Mouse (Mus musculus): ENCODE data around the gene Sapcd1. TPM values are rescaled to one million over a fixed set of nuclear protein-coding genes. Genes with fewer than 3 reads are reported as not detected.
"Not testable (repeated sequence)": the region's sequence is repeated elsewhere in the genome, so short reads cannot be mapped to it uniquely, and the experiment has no call there.

Gene Sapcd1
- polyA plus RNA-seq, 2 experiments = 2.5 to 2.7 TPM

DNA sequence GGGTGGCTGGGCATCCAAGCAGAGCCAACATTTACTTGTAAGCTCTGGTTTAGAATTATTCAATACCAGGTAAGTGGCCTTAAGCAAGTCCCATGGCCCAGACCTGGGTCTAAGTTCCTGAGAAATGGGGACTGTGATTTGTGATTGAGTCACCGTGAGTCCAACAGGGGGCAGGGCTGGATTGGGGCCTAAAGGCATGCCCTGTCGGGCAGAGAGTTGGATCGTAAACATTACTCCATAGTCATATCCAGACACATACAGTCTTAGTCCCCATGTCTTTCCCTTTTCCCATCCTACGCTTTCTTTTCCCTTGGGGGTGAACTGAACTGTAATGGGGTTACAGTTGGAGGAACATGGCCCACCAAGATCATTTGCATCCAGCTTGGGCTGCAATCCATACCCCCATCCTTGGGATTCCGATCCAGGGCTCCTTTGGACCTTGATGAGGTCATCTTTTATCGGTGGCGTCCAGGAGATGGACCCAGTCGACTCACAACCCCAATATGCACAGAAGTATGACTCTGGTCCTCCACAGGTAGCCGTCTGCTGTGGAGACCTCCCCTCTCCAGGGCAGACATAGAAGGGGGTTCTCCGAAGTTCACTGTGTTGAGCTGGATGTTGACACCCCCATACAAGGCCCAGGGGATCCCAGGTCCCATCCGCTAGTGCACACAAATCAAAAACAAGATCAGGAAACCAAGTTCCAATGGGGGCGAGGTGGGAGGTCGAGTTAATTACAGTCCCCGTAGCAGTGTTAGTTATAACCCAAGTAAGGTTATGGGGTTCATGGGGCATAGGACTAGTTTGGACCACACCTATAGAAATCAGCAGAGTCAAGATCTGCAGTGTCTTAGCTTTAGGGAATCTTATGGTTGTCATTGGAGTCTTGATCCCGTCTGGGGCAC, 29.0 kb downstream of the Sapcd1 start:
- Histone ChIP-seq H3K4me2 (ENCODE audit: low read depth) (peak overlapping the region; percentile 88), H3K36me3 (replicated peaks; ENCODE audit: control insufficient read depth, insufficient read depth, low read depth) (peaks cover 23% of the 10 kb centered on the region), H3K4me3 (ENCODE audit: insufficient read depth in 1 of 2, low read depth in 2 of 2, low read length in 2 of 2) (peak overlapping the region; percentile 89 to 95), H3K27me3 (ENCODE audit: control insufficient read depth, insufficient read depth, low read length) (no peaks in the 10 kb centered on the region), H3K4me1 (replicated peaks; ENCODE audit: control insufficient read depth in 2 of 2, insufficient read depth in 2 of 2, low read length in 1 of 2) (peaks cover 30 to 40% of the 10 kb centered on the region in 2 experiments), H3K27ac (peak overlapping the region; percentile 93), H3K9me3 (ENCODE audit: control insufficient read depth, low read length) (no peaks in the 10 kb centered on the region), H3K9ac (replicated peaks) (peak overlapping the region; percentile 93)
- ATAC-seq (ENCODE audit: insufficient read depth) (no peak), DNase-seq (ENCODE audit: low read depth in 3 of 3, low spot score in 3 of 3) (no peak)
- 68% methylated on average over 15 of the region's 15 CpGs for WGBS (ENCODE audit: insufficient replicate concordance)
- no peak for TF ChIP-seq EP300 (IDR thresholded peaks at IDR 0.05; ENCODE audit: low read depth)
- peak; percentile 22; the same call in 1 of the 2 replicates for TF ChIP-seq CTCF (IDR thresholded peaks at IDR 0.05; ENCODE audit: low read depth)

DNA sequence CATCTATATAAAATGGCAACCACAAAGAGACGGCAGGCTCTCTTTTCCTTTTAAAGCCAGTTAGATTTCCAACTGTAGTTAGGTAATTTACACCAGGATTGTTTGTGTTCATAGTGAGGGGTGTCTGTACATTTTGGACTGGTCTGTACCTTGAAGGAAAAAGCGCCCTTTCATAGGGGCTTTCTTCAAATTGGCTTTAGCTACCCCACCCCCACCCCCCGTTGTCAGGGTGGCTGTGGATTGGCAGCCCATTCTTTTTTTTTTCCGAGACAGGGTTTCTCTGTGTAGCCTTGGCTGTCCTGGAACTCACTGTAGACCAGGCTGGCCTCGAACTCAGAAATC, 30.7 kb downstream of the Sapcd1 start:
- H3K4me2 ChIP-seq (ENCODE audit: low read depth) = peak overlapping the region; percentile 88
- no peak for ATAC-seq (ENCODE audit: insufficient read depth)
- H3K36me3 ChIP-seq (replicated peaks; ENCODE audit: control insufficient read depth, insufficient read depth, low read depth) = peaks cover 23% of the 10 kb centered on the region
- no peak for TF ChIP-seq EP300 (IDR thresholded peaks at IDR 0.05; ENCODE audit: low read depth)
- TF ChIP-seq CTCF (IDR thresholded peaks at IDR 0.05; ENCODE audit: low read depth) = no peak
- no peaks in the 10 kb centered on the region for H3K9me3 ChIP-seq (ENCODE audit: control insufficient read depth, low read length)
- DNase-seq (ENCODE audit: low read depth in 3 of 3, low spot score in 3 of 3) = no peak
- H3K4me1 ChIP-seq (replicated peaks; ENCODE audit: control insufficient read depth in 2 of 2, insufficient read depth in 2 of 2, low read length in 1 of 2) = peaks cover 21 to 26% of the 10 kb centered on the region in 2 experiments
- no peaks in the 10 kb centered on the region for H3K27me3 ChIP-seq (ENCODE audit: control insufficient read depth, insufficient read depth, low read length)
- H3K9ac ChIP-seq (replicated peaks) = peak overlapping the region; percentile 93
- WGBS (ENCODE audit: insufficient replicate concordance) = 59% methylated on average over 5 of the region's 5 CpGs
- H3K4me3 ChIP-seq (ENCODE audit: insufficient read depth in 1 of 2, low read depth in 2 of 2, low read length in 2 of 2) = peak overlapping the region; percentile 89 to 95
- H3K27ac ChIP-seq = peak overlapping the region; percentile 3; the same call in 1 of the 2 replicates

GRCm38 (mm10) chr17:34996411-34997141, 31.2 kb downstream of the Sapcd1 start:
- no peaks in the 10 kb centered on the region for H3K9me3 ChIP-seq (ENCODE audit: control insufficient read depth, low read length)
- peak overlapping the region; percentile 1; the same call in 1 of the 2 replicates for H3K27ac ChIP-seq
- TF ChIP-seq EP300 (IDR thresholded peaks at IDR 0.05; ENCODE audit: low read depth) = no peak
- TF ChIP-seq CTCF (IDR thresholded peaks at IDR 0.05; ENCODE audit: low read depth) = no peak
- peak overlapping the region; percentile 88 for H3K4me2 ChIP-seq (ENCODE audit: low read depth)
- H3K9ac ChIP-seq (replicated peaks) = peak overlapping the region; percentile 93
- 58% methylated on average over 12 of the region's 14 CpGs for WGBS (ENCODE audit: insufficient replicate concordance)
- peak in 1 of 3 experiments; percentile 48 for DNase-seq (ENCODE audit: low read depth in 3 of 3, low spot score in 3 of 3)
- no peak for ATAC-seq (ENCODE audit: insufficient read depth)
- peak overlapping the region; percentile 50 to 89 for H3K4me3 ChIP-seq (ENCODE audit: insufficient read depth in 1 of 2, low read depth in 2 of 2, low read length in 2 of 2)
- H3K4me1 ChIP-seq (replicated peaks; ENCODE audit: control insufficient read depth in 2 of 2, insufficient read depth in 2 of 2, low read length in 1 of 2) = peaks cover 21 to 26% of the 10 kb centered on the region in 2 experiments
- no peaks in the 10 kb centered on the region for H3K27me3 ChIP-seq (ENCODE audit: control insufficient read depth, insufficient read depth, low read length)
- peaks cover 23% of the 10 kb centered on the region for H3K36me3 ChIP-seq (replicated peaks; ENCODE audit: control insufficient read depth, insufficient read depth, low read depth)

DNA sequence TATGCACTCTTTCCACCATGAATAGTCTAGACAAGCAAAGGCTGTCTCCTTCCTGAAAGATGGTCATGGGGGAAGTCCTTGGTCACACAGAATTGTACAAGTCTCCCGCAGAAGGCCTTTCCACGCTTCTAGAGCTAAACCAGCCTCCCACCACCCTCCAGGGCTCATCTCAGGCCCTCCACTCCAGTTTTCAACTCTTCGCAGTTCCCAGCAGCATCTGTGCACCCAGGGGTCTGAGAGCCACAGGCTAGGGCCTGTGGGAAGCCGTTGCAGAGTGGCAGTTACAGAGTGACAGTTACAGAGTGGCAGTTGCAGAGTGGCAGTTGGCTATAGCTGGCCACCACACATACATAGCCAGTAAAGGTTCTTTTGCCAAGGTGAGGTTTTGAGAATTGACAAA, 31.9 kb downstream of the Sapcd1 start:
- H3K27me3 ChIP-seq (ENCODE audit: control insufficient read depth, insufficient read depth, low read length); ATAC-seq (ENCODE audit: insufficient read depth); H3K9ac ChIP-seq (replicated peaks); H3K9me3 ChIP-seq (ENCODE audit: control insufficient read depth, low read length); DNase-seq (ENCODE audit: low read depth in 3 of 3, low spot score in 3 of 3): not testable (repeated sequence)
- H3K4me1 ChIP-seq (replicated peaks; ENCODE audit: control insufficient read depth in 2 of 2, insufficient read depth in 2 of 2, low read length in 1 of 2) = peaks cover 21 to 26% of the 10 kb centered on the region in 2 experiments
- peaks cover 23% of the 10 kb centered on the region for H3K36me3 ChIP-seq (replicated peaks; ENCODE audit: control insufficient read depth, insufficient read depth, low read depth)
- WGBS (ENCODE audit: insufficient replicate concordance) = 79% methylated on average over 4 of the region's 4 CpGs
- H3K27ac ChIP-seq = peak overlapping the region; percentile 39
- H3K4me2 ChIP-seq (ENCODE audit: low read depth) = peak overlapping the region; percentile 36; the same call in 1 of the 2 replicates
- peak overlapping the region in 1 of 2 experiments; percentile 10; a peak in 1 of 4 replicates for H3K4me3 ChIP-seq (ENCODE audit: insufficient read depth in 1 of 2, low read depth in 2 of 2, low read length in 2 of 2)

DNA sequence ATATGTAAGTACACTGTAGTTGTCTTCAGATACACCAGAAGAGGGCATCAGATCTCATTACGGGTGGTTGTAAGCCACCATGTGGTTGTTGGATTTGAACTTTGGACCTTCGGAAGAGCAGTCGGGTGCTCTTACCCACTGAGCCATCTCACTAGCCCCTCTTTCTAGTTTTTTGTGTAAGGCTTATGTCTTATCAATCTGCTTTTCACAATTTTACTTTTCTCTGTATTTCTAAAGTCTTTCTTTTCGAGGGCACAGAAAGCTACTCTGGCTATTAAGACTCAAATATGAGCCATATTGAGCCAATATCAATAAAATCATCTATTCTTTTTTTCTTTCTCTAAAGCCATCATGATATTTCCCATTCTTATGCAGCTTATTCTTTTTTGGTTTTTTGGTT, 32.6 kb downstream of the Sapcd1 start:
- H3K4me1 ChIP-seq (replicated peaks; ENCODE audit: control insufficient read depth in 2 of 2, insufficient read depth in 2 of 2, low read length in 1 of 2) = peaks cover 21 to 26% of the 10 kb centered on the region in 2 experiments
- H3K36me3 ChIP-seq (replicated peaks; ENCODE audit: control insufficient read depth, insufficient read depth, low read depth) = peaks cover 23% of the 10 kb centered on the region
- not testable (repeated sequence) for H3K9ac ChIP-seq (replicated peaks); DNase-seq (ENCODE audit: low read depth in 3 of 3, low spot score in 3 of 3); H3K4me3 ChIP-seq (ENCODE audit: insufficient read depth in 1 of 2, low read depth in 2 of 2, low read length in 2 of 2); H3K9me3 ChIP-seq (ENCODE audit: control insufficient read depth, low read length); H3K4me2 ChIP-seq (ENCODE audit: low read depth); H3K27ac ChIP-seq; H3K27me3 ChIP-seq (ENCODE audit: control insufficient read depth, insufficient read depth, low read length); ATAC-seq (ENCODE audit: insufficient read depth)
- 79% methylated on average over 4 of the region's 4 CpGs for whole genome bisulfite sequencing (ENCODE audit: insufficient replicate concordance)
